Mouse (Mus musculus): ENCODE measurements around the gene Fyb.
"Not testable (repeated sequence)": the region's sequence is repeated elsewhere in the genome, so short reads cannot be mapped to it uniquely, and the experiment has no call there.

Fyb gene

GRCm38 (mm10) chr15:6562161-6562560 is 39.5 kb downstream of the Fyb start:
- in situ Hi-C loops (cut with MboI), result no loop called here

GRCm38 (mm10) chr15:6562629-6563028 is 40.0 kb downstream of the Fyb start:
- in situ Hi-C loops (cut with MboI), result no loop called here

GRCm38 (mm10) chr15:6564977-6565421 is 42.3 kb downstream of the Fyb start:
- in situ Hi-C loops (cut with MboI), result no loop called here

- in situ Hi-C loops (cut with MboI), result no loop called here
Observed at GRCm38 (mm10) chr15:6565873-6566272, 43.2 kb downstream of the Fyb start.

- in situ Hi-C loops (cut with MboI), result no loop called here
Observed at GRCm38 (mm10) chr15:6567993-6568392, 45.3 kb downstream of the Fyb start.

GRCm38 (mm10) chr15:6568605-6569004 is 46.0 kb downstream of the Fyb start:
- in situ Hi-C loops (cut with MboI), result no loop called here

GRCm38 (mm10) chr15:6569074-6569473 is 46.4 kb downstream of the Fyb start:
- in situ Hi-C loops (cut with MboI), result no loop called here

GRCm38 (mm10) chr15:6570164-6570861 is 47.7 kb downstream of the Fyb start:
- in situ Hi-C loops (cut with MboI), result no loop called here

GRCm38 (mm10) chr15:6570876-6571275 is 48.2 kb downstream of the Fyb start:
- in situ Hi-C loops (cut with MboI), result no loop called here

- in situ Hi-C loops (cut with MboI), result no loop called here
Observed at GRCm38 (mm10) chr15:6574283-6574960, 51.8 kb downstream of the Fyb start.

- in situ Hi-C loops (cut with MboI), result no loop called here
Observed at GRCm38 (mm10) chr15:6577971-6578370, 55.3 kb downstream of the Fyb start.

GRCm38 (mm10) chr15:6578654-6579053 is 56.0 kb downstream of the Fyb start:
- in situ Hi-C loops (cut with MboI), result no loop called here

GRCm38 (mm10) chr15:6579194-6579768 is 56.6 kb downstream of the Fyb start:
- in situ Hi-C loops (cut with MboI), result no loop called here

GRCm38 (mm10) chr15:6579769-6580261 is 57.2 kb downstream of the Fyb start:
- in situ Hi-C loops (cut with MboI), result no loop called here

- in situ Hi-C loops (cut with MboI), result no loop called here
Observed at GRCm38 (mm10) chr15:6584645-6585044, 62.0 kb downstream of the Fyb start.

GRCm38 (mm10) chr15:6586351-6586750 is 63.7 kb downstream of the Fyb start:
- in situ Hi-C loops (cut with MboI), result not testable (repeated sequence)

- in situ Hi-C loops (cut with MboI), result no loop called here
Observed at GRCm38 (mm10) chr15:6587526-6587925, 64.9 kb downstream of the Fyb start.

- in situ Hi-C loops (cut with MboI), result no loop called here
Observed at GRCm38 (mm10) chr15:6588192-6588591, 65.5 kb downstream of the Fyb start.

- in situ Hi-C loops (cut with MboI), result no loop called here
Observed at GRCm38 (mm10) chr15:6590846-6591451, 68.3 kb downstream of the Fyb start.

- in situ Hi-C loops (cut with MboI), result no loop called here
Observed at GRCm38 (mm10) chr15:6591527-6591926, 68.9 kb downstream of the Fyb start.

GRCm38 (mm10) chr15:6592561-6593253 is 70.1 kb downstream of the Fyb start:
- in situ Hi-C loops (cut with MboI), result no loop called here

- in situ Hi-C loops (cut with MboI), result no loop called here
Observed at GRCm38 (mm10) chr15:6593254-6593623, 70.6 kb downstream of the Fyb start.
